Mouse (Mus musculus) thymus, postnatal 14 days (tissue): ENCODE results near the gene Olfr739.

Source experiments
- DNase-seq: peaks from one replicate; pipeline ENCODE4 v3.0.0; 2021

Olfr739 gene

GRCm38 (mm10) chr14:50418326-50418725, at the start of gene Olfr739:
Olfr739 (plus strand) TSS chr14:50418626.
- no peak for DNase-seq

DNA sequence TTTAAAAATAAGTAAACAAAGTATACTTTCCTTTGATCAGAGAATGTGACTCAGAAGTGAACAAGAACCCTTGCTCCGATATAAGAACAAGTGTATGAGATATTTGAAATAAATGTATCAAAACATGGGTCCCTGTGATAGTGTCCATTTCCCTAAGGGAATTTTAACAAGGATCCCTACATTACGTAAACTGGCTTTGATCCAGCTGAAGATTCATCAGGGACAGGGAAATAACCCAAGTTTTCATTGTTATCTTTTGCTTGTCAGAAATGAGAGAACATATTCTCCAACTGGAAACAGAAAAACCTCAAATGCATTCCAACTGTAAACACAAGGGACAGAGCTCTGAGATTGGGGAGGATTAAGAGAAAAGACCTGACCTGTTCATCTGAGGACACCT, 37.6 kb upstream of the Olfr739 start, which contains the start of gene Olfr736:
Gene Olfr736 (plus strand): TSS at position 301 of the 400 bp plus-strand sequence.
- DNase-seq = no peak

DNA sequence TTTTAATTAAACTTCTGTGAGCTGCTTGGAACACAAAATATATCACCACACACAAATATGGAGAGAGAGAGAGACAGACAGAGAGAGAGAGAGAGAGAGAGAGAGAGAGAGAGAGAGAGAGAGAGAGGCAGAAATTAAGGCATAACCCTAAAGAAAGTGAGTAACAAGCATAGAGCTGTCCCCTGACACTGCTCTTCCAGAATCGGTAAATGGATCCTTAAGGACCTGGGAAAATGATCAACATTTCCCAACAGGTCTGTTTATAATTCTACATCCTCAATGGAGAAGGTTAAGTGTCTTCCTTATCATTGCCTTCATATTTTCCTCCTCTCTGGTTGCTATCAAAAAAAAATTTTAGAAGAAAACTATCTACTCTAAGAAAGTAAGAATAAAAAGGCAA, 11.2 kb upstream of the Olfr739 start, which contains the start of gene Olfr738:
Gene Olfr738 (plus strand): TSS at position 301 of the 400 bp plus-strand sequence.
- no peak for DNase-seq

- no peak for DNase-seq
Measured at GRCm38 (mm10) chr14:50445245-50445644, 26.8 kb downstream of the Olfr739 start, which contains the start of gene Olfr740. Olfr740 (plus strand) TSS chr14:50445545.

GRCm38 (mm10) chr14:50472438-50472837, 54.0 kb downstream of the Olfr739 start, which contains the start of gene Olfr741:
Olfr741 (plus strand) TSS chr14:50472738.
- no peak for DNase-seq
